Mouse (Mus musculus) hindbrain, embryonic 10.5 days (tissue): ENCODE measurements at regions not wholly inside any gene's neighbourhood (a gene's known extent, or its start where the extent isn't known, plus 50 kb on each side); places are given as distances from the start of the nearest gene placed in this dataset.
"Not testable (repeated sequence)": the region's sequence is repeated elsewhere in the genome, so short reads cannot be mapped to it uniquely, and the experiment has no call there.

Source experiments
- DNase-seq: peaks from one replicate; pipeline ENCODE4 v3.0.0-alpha.2; 2017; ENCODE audit warnings: low spot score
- H3K27ac ChIP-seq: fragments of 300-500 bp; sonication (generic); 2 replicates; pipeline ENCODE4 v1.5.1; 2016; ENCODE audit warnings: mild to moderate bottlenecking, moderate library complexity
- H3K27me3 ChIP-seq: fragments of 300-500 bp; sonication (generic); 2 replicates; pipeline ENCODE4 v1.6.1; 2016; ENCODE audit warnings: mild to moderate bottlenecking; ENCODE audit not compliant: poor library complexity, insufficient read depth, severe bottlenecking
- H3K36me3 ChIP-seq: fragments of 300-500 bp; sonication (generic); 2 replicates; pipeline ENCODE4 v1.6.1; 2016; ENCODE audit warnings: mild to moderate bottlenecking, moderate library complexity
- H3K4me1 ChIP-seq: fragments of 300-500 bp; sonication (generic); replicated peaks from 2 replicates; pipeline ENCODE4 v1.6.1; 2016; ENCODE audit warnings: mild to moderate bottlenecking
- H3K4me3 ChIP-seq: fragments of 300-500 bp; sonication (generic); 2 replicates; pipeline ENCODE4 v1.5.1; 2016; ENCODE audit warnings: mild to moderate bottlenecking, moderate library complexity
- H3K9me3 ChIP-seq: fragments of 300-500 bp; sonication (generic); 2 replicates; pipeline ENCODE4 v1.6.1; 2016; ENCODE audit warnings: mild to moderate bottlenecking, moderate library complexity
- WGBS: fragments of 180-500 bp; shearing (Covaris S2); methylation state at CpG from one replicate; pipeline ENCODE4 v1.1.7; 2016; 5-methylcytosine and 5-hydroxymethylcytosine counted together

- Histone ChIP-seq H3K27me3 (no peaks in the 10 kb centered on the region), H3K4me3 (no peak overlapping the region), H3K27ac (no peak overlapping the region), H3K4me1 (no peaks in the 10 kb centered on the region), H3K36me3 (no peaks in the 10 kb centered on the region), H3K9me3 (no peaks in the 10 kb centered on the region)
- DNase-seq: no peak
- WGBS: 90% methylated on average over 4 of the region's 4 CpGs
Measured at GRCm38 (mm10) chr16:73556940-73557339, 854.7 kb downstream of the Robo2 start.

- Histone ChIP-seq H3K4me1 (0 out of 2 replicates have a peak, but pooled peaks cover 3% of the 10 kb centered on the region), H3K36me3 (no peaks in the 10 kb centered on the region), H3K27ac (no peak overlapping the region), H3K9me3 (no peaks in the 10 kb centered on the region), H3K4me3 (no peak overlapping the region), H3K27me3 (no peaks in the 10 kb centered on the region)
- 91% methylated on average over 3 of the region's 3 CpGs for WGBS
- no peak for DNase-seq
Measured at GRCm38 (mm10) chr16:73543651-73544050, 868.0 kb downstream of the Robo2 start.

DNA sequence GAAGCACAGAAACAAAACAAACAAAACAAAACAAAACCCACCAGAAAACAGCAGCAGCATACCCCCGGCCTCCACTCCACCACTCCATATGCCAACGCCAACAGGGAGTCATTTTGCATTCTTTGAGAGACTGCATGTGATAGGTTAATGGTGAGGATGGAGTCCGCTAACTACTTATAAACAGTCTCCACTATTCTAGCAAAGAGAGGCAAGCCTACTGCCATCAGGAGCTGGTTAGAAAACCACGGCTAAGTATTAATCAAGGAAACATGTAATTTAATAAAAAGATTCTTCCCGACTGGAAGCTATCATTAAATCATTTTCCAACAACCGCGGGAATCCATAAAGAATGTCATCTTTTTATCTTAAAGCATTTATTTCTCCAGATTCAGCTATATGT lies 873.6 kb downstream of the Robo2 start:
- Histone ChIP-seq H3K9me3 (no peaks in the 10 kb centered on the region), H3K27me3 (no peaks in the 10 kb centered on the region), H3K4me3 (no peak overlapping the region), H3K4me1 (no peaks in the 10 kb centered on the region), H3K27ac (no peak overlapping the region), H3K36me3 (no peaks in the 10 kb centered on the region)
- DNase-seq: no peak
- 93% methylated on average over 7 of the region's 7 CpGs for WGBS

- no peaks in the 10 kb centered on the region for H3K9me3 ChIP-seq
- WGBS: 92% methylated on average over 7 of the region's 7 CpGs
- DNase-seq: no peak
Measured at GRCm38 (mm10) chr16:73537541-73537940, 874.1 kb downstream of the Robo2 start.

GRCm38 (mm10) chr16:73530191-73530590 lies 881.4 kb downstream of the Robo2 start:
- WGBS: 50% methylated on average over 10 of the region's 10 CpGs

More at GRCm38 (mm10) chr16:73537541-73537940, 874.1 kb downstream of the Robo2 start:
- Histone ChIP-seq H3K4me3 (no peak overlapping the region), H3K4me1 (no peaks in the 10 kb centered on the region), H3K27me3 (no peaks in the 10 kb centered on the region), H3K36me3 (no peaks in the 10 kb centered on the region), H3K27ac (no peak overlapping the region)

GRCm38 (mm10) chr16:73522931-73523330 lies 888.7 kb downstream of the Robo2 start:
- H3K4me3 ChIP-seq, H3K27me3 ChIP-seq, H3K9me3 ChIP-seq, H3K36me3 ChIP-seq, H3K27ac ChIP-seq, H3K4me1 ChIP-seq, DNase-seq: not testable (repeated sequence)
- 86% methylated on average over 3 of the region's 3 CpGs for WGBS

More at GRCm38 (mm10) chr16:73530191-73530590, 881.4 kb downstream of the Robo2 start:
- Histone ChIP-seq H3K9me3 (no peaks in the 10 kb centered on the region), H3K4me1 (peaks cover 7% of the 10 kb centered on the region; the same call in 1 of the 2 replicates), H3K27me3 (no peaks in the 10 kb centered on the region), H3K36me3 (no peaks in the 10 kb centered on the region), H3K4me3 (no peak overlapping the region), H3K27ac (no peak overlapping the region)
- DNase-seq: peak; percentile 31

DNA sequence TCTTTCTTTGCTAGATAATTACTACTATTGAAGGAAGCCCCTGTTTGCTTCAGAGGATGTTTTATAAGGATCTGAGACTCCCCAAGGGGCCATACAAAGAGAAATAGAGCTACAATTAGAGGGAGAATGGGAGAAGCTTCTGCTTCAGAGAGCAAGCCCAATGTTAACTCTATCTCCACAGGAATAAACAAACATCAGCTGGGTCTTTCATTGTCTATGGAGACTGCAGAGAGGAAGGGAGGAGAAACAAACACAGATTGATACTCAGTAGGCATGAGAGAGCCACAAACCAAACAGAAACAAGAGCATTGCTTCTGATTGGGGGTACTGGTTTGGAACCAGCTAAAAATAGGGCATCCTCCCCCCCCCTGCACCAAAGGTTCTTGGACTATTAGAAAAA lies 906.9 kb downstream of the Robo2 start:
- Histone ChIP-seq H3K4me3 (no peak overlapping the region), H3K36me3 (no peaks in the 10 kb centered on the region), H3K4me1 (no peaks in the 10 kb centered on the region), H3K27ac (no peak overlapping the region), H3K9me3 (no peaks in the 10 kb centered on the region), H3K27me3 (0 out of 2 replicates have a peak, but pooled peaks cover 13% of the 10 kb centered on the region)
- DNase-seq: no peak

- 56% methylated on average over 1 of the region's 1 CpGs for WGBS
Measured at GRCm38 (mm10) chr16:73498636-73499208, 912.9 kb downstream of the Robo2 start.

GRCm38 (mm10) chr16:73483214-73483856 lies 928.3 kb downstream of the Robo2 start:
- Histone ChIP-seq H3K4me1 (no peaks in the 10 kb centered on the region; the same call in 1 of the 2 replicates), H3K36me3 (no peaks in the 10 kb centered on the region), H3K9me3 (no peaks in the 10 kb centered on the region), H3K4me3 (no peak overlapping the region), H3K27ac (no peak overlapping the region), H3K27me3 (no peaks in the 10 kb centered on the region)
- 91% methylated on average over 2 of the region's 2 CpGs for WGBS
- no peak for DNase-seq

More at GRCm38 (mm10) chr16:73498636-73499208, 912.9 kb downstream of the Robo2 start:
- Histone ChIP-seq H3K27ac (no peak overlapping the region), H3K36me3 (no peaks in the 10 kb centered on the region), H3K27me3 (0 out of 2 replicates have a peak, but pooled peaks cover 5% of the 10 kb centered on the region), H3K4me1 (0 out of 2 replicates have a peak, but pooled peaks cover 2% of the 10 kb centered on the region), H3K9me3 (no peaks in the 10 kb centered on the region), H3K4me3 (no peak overlapping the region)
- DNase-seq: peak; percentile 25

DNA sequence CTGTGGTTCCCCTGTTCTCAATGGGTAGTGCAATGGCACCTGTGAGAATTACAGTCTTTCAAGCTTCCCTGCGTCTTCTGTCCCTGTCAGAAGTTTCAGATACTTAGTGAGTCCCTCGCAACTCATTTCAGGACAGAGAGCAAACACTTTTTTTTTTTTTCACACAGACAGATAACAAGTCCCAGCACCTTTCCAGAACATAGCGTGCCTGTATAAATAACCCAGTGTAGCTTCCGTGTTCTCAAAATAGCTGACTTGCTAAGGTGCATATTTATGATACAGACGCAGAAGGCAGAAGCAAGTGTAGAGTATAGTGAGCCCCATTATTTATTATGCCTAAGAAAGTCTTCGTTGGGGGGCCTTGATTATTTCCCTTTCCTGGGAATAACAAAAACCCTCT lies 929.4 kb downstream of the Robo2 start:
- H3K27ac ChIP-seq: no peak overlapping the region
- no peaks in the 10 kb centered on the region for H3K27me3 ChIP-seq
- 77% methylated on average over 6 of the region's 6 CpGs for WGBS
- no peaks in the 10 kb centered on the region; the same call in 1 of the 2 replicates for H3K4me1 ChIP-seq
- no peaks in the 10 kb centered on the region for H3K36me3 ChIP-seq
- no peaks in the 10 kb centered on the region for H3K9me3 ChIP-seq
- no peak overlapping the region for H3K4me3 ChIP-seq
- DNase-seq: no peak

DNA sequence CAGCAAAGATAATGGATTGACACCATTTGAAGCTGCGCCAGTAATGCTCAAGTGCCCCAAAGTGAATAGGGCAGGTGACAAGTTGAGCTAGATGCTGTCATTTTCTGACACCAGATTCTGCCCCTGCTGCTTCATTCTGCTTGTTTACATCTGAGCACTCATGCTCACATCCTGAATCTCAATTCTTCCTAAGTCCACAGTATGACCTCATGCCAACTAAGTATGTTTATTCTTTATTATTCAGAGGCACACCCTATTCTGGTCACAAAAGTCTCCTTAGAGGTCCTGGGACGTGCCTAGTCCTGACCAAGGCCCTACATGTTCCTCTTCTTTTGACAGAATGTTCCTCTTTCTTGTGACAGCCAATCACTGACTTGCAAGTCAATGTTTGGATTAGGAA lies 938.1 kb downstream of the Robo2 start:
- H3K4me3 ChIP-seq: no peak overlapping the region
- no peaks in the 10 kb centered on the region for H3K9me3 ChIP-seq
- no peaks in the 10 kb centered on the region for H3K36me3 ChIP-seq
- DNase-seq: no peak
- H3K27ac ChIP-seq: no peak overlapping the region
- 74% methylated on average over 2 of the region's 2 CpGs for WGBS
- no peaks in the 10 kb centered on the region for H3K27me3 ChIP-seq
- H3K4me1 ChIP-seq: no peaks in the 10 kb centered on the region

- 77% methylated on average over 5 of the region's 5 CpGs for WGBS
- H3K4me1 ChIP-seq: no peaks in the 10 kb centered on the region
Measured at GRCm38 (mm10) chr16:73471547-73471946, 940.1 kb downstream of the Robo2 start.

GRCm38 (mm10) chr16:73470535-73470934 lies 941.1 kb downstream of the Robo2 start:
- Histone ChIP-seq H3K27ac (no peak overlapping the region), H3K9me3 (no peaks in the 10 kb centered on the region), H3K27me3 (no peaks in the 10 kb centered on the region), H3K4me1 (no peaks in the 10 kb centered on the region), H3K36me3 (no peaks in the 10 kb centered on the region), H3K4me3 (no peak overlapping the region)
- no peak for DNase-seq
- 58% methylated on average over 4 of the region's 4 CpGs for WGBS

More at GRCm38 (mm10) chr16:73471547-73471946, 940.1 kb downstream of the Robo2 start:
- no peak for DNase-seq
- H3K27ac ChIP-seq: no peak overlapping the region
- no peaks in the 10 kb centered on the region for H3K27me3 ChIP-seq
- no peaks in the 10 kb centered on the region for H3K9me3 ChIP-seq
- no peak overlapping the region for H3K4me3 ChIP-seq
- no peaks in the 10 kb centered on the region for H3K36me3 ChIP-seq
